Mouse (Mus musculus): ENCODE measurements around the gene Sobp. TPM values are rescaled to one million over a fixed set of nuclear protein-coding genes. Genes with fewer than 3 reads are reported as not detected.

Gene Sobp
- not detected for polyA plus RNA-seq (2017; shearing (Covaris generic))

DNA sequence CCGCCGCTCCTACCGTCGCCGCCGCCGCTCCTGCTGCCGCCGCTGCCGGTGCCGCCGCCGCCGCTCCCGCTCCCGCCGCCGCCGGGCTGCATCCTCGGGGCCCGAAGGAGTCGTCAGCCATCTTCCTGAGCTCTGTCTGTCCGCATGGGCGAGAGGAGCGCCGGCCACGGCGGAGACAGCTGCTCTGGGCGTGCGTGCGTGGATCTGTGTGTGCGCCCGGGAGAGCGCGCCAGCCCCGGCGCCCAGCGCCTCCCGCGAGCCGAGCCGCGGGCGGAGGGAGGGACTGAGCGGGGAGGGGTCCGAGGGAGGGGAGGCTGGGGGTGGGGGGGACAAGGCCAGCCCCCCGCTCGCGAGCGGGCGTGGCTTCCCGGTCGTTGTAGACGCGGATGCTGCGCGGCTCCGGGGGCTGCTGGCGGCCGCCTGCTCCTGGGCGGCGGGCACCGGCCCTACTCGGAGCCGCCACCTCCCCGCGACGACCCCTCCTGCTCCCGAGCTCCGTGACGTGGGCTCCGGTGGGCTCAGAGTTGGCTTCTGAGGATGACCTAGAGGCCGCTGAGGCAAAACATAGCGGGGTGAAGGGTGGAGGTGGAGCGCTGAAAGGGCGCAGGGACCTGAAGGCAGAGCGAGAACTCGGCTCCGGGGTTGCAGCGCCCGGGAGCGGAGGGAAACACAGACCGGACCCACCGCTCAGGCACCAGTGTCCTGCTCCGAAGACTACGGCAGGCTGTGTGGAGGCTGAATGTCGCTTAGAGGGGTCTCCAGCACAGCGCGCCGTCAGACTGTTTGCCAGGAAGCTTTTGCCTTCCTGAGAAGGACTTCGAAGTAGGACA lies at the start of gene Sobp, which contains the start of gene 9030612E09Rik:
Gene Sobp, minus strand, starts transcription at position 205 of the 830 bp plus-strand sequence.
Gene 9030612E09Rik, plus strand, starts transcription at position 379 of the 830 bp plus-strand sequence.

DNA sequence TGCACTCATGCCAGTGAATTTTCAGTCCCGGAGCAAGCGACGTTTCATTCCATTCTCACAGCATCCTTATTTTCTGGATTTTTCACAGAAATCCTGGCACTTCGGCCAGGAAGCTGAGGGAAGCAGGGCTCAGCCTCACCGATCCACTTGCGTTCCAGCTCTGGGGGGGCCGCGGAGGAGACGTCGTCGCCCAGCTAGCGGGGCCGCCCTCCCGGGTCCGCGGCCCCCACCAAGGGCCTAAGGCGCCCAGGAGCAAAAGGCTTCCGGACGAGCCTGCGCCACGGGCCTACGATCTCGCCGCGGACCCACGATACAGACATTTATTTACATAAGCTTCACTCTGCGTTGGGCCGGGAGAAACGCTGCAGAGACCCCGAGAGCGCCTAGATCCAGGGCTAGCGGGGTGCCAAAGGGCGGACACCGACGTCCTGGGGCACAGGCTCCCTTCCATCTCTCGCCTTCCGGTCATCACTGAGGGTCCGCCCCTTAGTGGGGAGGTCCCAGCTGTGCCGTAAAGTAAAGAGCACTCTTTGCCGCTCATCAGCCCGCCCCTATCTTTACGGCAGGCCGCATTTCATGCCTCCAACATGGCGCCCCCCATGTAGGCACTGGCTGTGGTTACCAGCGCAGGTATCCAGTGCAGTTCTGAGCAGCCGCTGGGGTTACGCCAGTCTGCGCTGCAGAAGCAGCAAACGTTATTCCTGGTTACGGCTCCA lies 46.7 kb upstream of the Sobp start, which contains the start of gene Pdss2:
Gene Pdss2, plus strand, starts transcription at position 577 of the 716 bp plus-strand sequence.

Other genes with a start within 250 kb of the Sobp start
- gene 9030612E09Rik, start 174 bp upstream of the Sobp start, polyA plus RNA-seq (2017; shearing (Covaris generic)), result not detected
- 10.7 TPM for gene Pdss2, start 47.0 kb upstream of the Sobp start, polyA plus RNA-seq (2017; shearing (Covaris generic))

Measured in naive thymus-derived CD4-positive, alpha-beta T cell, adult 5 months (primary cell).